Mouse (Mus musculus): Measurements from ENCODE around the gene Tgfbr3. TPM values are rescaled to one million over a fixed set of nuclear protein-coding genes. Genes with fewer than 3 reads are reported as not detected.

Tgfbr3 gene
- polyA plus RNA-seq, 1 experiment: 27.7 TPM

DNA sequence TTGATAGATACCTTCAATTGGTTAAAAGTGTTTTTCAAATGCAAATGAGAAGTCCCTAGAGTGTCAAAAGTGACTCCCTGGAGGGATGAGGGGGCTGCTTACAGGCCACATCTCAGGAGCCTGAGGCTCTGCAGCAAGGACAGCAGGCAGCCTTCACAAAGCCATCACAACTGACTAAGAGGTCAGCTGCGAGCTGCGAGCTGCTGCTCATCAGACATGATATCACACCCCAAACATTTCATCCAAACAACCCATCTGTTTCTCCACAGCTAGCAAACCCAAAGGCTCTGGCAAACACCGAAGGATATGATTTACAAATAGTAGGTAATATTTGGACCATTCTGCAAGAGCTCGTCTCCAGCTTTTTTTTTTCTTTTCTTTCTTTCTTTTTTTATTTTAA lies 112.6 kb downstream of the Tgfbr3 start:
- 66% methylated on average over 4 of the region's 4 CpGs for WGBS
- no peak for DNase-seq
- no peaks in the 10 kb centered on the region; the same call in 1 of the 2 replicates for H3K36me3 ChIP-seq (ENCODE audit: control insufficient read depth, insufficient read depth, low read length)
- TF ChIP-seq CTCF (conservative IDR thresholded peaks at IDR 0.05; ENCODE audit: insufficient read depth, insufficient read length, low read depth, low read length) (no peak), POLR2A (IDR thresholded peaks at IDR 0.05; ENCODE audit: low read depth, low read length) (no peak)
- H3K27ac ChIP-seq (ENCODE audit: insufficient read depth, low read depth, low read length): no peak overlapping the region
- H3K4me1 ChIP-seq (ENCODE audit: control insufficient read depth, insufficient read depth, low read length): no peaks in the 10 kb centered on the region
- no peaks in the 10 kb centered on the region for H3K27me3 ChIP-seq (replicated peaks; ENCODE audit: control insufficient read depth, insufficient read depth, low read length)
- H3K4me3 ChIP-seq (ENCODE audit: insufficient read depth, low read depth, low read length): no peak overlapping the region

DNA sequence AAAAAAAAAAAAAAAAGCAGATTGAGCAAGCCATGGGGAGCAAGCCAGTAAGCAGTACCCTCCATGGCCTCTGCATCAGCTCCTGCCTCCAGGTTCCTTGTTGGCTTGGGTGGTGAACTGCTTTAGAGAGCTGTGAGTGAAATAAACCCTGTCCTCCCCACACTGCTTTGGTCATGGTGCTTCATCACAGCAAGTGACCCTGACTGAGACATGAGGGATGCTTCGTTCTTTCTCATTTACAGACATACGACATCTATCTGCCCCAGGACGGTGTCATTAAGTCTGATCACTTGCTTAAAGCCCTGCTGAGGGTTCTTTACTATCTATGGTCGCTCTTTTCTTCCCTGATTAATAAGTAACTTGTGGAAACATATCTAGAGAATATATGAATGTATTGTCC lies 113.2 kb downstream of the Tgfbr3 start:
- Histone ChIP-seq H3K4me1 (ENCODE audit: control insufficient read depth, insufficient read depth, low read length) (no peaks in the 10 kb centered on the region), H3K27ac (ENCODE audit: insufficient read depth, low read depth, low read length) (no peak overlapping the region), H3K27me3 (replicated peaks; ENCODE audit: control insufficient read depth, insufficient read depth, low read length) (no peaks in the 10 kb centered on the region), H3K36me3 (ENCODE audit: control insufficient read depth, insufficient read depth, low read length) (no peaks in the 10 kb centered on the region; the same call in 1 of the 2 replicates), H3K4me3 (ENCODE audit: insufficient read depth, low read depth, low read length) (no peak overlapping the region)
- TF ChIP-seq POLR2A (IDR thresholded peaks at IDR 0.05; ENCODE audit: low read depth, low read length) (no peak), CTCF (conservative IDR thresholded peaks at IDR 0.05; ENCODE audit: insufficient read depth, insufficient read length, low read depth, low read length) (no peak)
- DNase-seq: no peak
- WGBS: 90% methylated on average over 4 of the region's 4 CpGs

DNA sequence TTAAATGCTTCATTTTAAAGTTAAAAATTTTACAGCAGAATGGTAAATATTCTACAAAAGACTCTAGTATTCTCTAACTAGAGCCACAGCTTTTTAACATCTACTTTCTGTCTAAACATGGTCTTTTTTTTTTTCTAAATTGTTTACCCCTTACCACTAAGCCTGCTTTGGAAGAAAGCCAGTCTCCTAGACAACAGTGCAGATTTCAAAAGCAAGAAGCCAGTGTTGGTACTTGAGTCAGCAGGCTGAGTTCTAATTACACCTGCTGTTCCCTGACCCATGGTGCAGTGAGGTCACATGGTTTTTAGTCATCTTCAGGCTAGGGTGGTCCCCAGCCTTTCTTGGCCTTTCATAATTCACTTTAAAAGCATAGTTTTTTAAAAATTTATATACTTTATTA lies 115.2 kb downstream of the Tgfbr3 start:
- Histone ChIP-seq H3K4me1 (ENCODE audit: control insufficient read depth, insufficient read depth, low read length) (peaks cover 4% of the 10 kb centered on the region; the same call in 1 of the 2 replicates), H3K27me3 (replicated peaks; ENCODE audit: control insufficient read depth, insufficient read depth, low read length) (no peaks in the 10 kb centered on the region), H3K36me3 (ENCODE audit: control insufficient read depth, insufficient read depth, low read length) (no peaks in the 10 kb centered on the region; the same call in 1 of the 2 replicates), H3K27ac (ENCODE audit: insufficient read depth, low read depth, low read length) (no peak overlapping the region), H3K4me3 (ENCODE audit: insufficient read depth, low read depth, low read length) (no peak overlapping the region)
- DNase-seq: no peak
- TF ChIP-seq CTCF (conservative IDR thresholded peaks at IDR 0.05; ENCODE audit: insufficient read depth, insufficient read length, low read depth, low read length) (no peak), POLR2A (IDR thresholded peaks at IDR 0.05; ENCODE audit: low read depth, low read length) (no peak)

DNA sequence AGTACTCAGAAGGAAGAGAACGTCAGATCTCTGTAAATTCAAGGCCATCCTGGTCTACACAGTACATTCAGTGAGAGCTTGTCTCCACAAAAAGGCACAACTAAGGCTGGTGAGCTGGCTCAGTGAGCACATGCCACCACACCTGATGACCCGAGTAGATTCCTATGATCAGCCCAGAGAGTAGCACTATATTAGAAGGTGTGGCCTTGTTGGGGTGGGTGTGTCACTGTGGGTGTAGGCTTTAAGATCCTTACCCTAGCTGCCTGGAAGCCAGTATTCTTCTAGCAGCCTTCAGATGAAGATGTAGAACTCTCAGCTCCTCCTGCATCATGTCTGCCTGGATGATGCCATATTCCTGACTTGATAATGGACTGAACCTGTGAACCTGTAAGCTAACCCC lies 115.9 kb downstream of the Tgfbr3 start:
- WGBS: 78% methylated on average over 2 of the region's 2 CpGs
- Histone ChIP-seq H3K4me3 (ENCODE audit: insufficient read depth, low read depth, low read length) (no peak overlapping the region), H3K27me3 (replicated peaks; ENCODE audit: control insufficient read depth, insufficient read depth, low read length) (no peaks in the 10 kb centered on the region), H3K4me1 (ENCODE audit: control insufficient read depth, insufficient read depth, low read length) (peaks cover 4% of the 10 kb centered on the region; the same call in 1 of the 2 replicates), H3K36me3 (ENCODE audit: control insufficient read depth, insufficient read depth, low read length) (no peaks in the 10 kb centered on the region; the same call in 1 of the 2 replicates), H3K27ac (ENCODE audit: insufficient read depth, low read depth, low read length) (no peak overlapping the region)
- TF ChIP-seq CTCF (conservative IDR thresholded peaks at IDR 0.05; ENCODE audit: insufficient read depth, insufficient read length, low read depth, low read length): no peak
- TF ChIP-seq POLR2A (IDR thresholded peaks at IDR 0.05; ENCODE audit: low read depth, low read length): no peak
- no peak for DNase-seq

DNA sequence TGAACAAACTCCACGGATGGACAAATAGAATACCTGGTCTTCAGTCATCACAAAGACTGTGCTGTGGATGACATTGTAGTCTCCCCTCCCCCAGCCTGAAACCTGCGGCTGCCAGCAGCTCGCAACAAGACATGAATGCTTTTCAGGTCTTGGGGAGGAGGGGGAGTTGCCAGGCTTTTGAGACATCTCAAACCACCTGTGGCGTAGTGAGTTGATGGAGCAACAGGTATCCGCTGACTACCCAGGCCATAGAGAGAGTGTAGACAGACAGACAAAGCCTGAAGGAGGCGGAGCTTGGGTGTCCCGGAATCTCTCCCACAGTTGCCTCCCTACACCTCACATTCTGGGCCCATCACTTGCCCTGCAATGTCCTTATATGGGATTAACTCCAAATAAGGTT lies 117.6 kb downstream of the Tgfbr3 start:
- H3K27ac ChIP-seq (ENCODE audit: insufficient read depth, low read depth, low read length): no peak overlapping the region
- H3K4me3 ChIP-seq (ENCODE audit: insufficient read depth, low read depth, low read length): no peak overlapping the region
- no peak for DNase-seq
- WGBS: 85% methylated on average over 7 of the region's 7 CpGs
- no peaks in the 10 kb centered on the region; the same call in 1 of the 2 replicates for H3K36me3 ChIP-seq (ENCODE audit: control insufficient read depth, insufficient read depth, low read length)
- H3K27me3 ChIP-seq (replicated peaks; ENCODE audit: control insufficient read depth, insufficient read depth, low read length): no peaks in the 10 kb centered on the region
- H3K4me1 ChIP-seq (ENCODE audit: control insufficient read depth, insufficient read depth, low read length): peaks cover 10% of the 10 kb centered on the region
- TF ChIP-seq CTCF (conservative IDR thresholded peaks at IDR 0.05; ENCODE audit: insufficient read depth, insufficient read length, low read depth, low read length) (no peak), POLR2A (IDR thresholded peaks at IDR 0.05; ENCODE audit: low read depth, low read length) (no peak)

DNA sequence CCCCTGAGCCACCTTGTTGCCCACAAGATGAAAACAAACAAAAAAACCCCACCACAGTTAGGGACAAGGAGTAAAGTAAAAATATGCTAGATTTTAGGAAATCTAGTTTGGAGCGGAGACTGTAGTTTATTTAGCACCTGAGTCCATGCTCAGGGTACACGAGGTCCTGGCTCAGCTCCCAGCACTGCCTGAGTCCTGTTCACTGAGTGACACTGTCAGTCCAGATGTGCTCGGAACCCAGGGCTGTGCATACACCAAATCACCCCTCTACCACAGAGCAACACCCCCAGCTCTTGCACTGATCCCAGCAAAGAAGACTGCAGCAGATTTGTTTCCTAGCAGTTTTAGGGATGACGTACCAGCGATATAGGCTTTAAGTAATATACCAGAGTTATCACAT lies 119.6 kb downstream of the Tgfbr3 start:
- WGBS: 69% methylated on average over 5 of the region's 5 CpGs
- DNase-seq: no peak
- TF ChIP-seq POLR2A (IDR thresholded peaks at IDR 0.05; ENCODE audit: low read depth, low read length): no peak
- no peak for TF ChIP-seq CTCF (conservative IDR thresholded peaks at IDR 0.05; ENCODE audit: insufficient read depth, insufficient read length, low read depth, low read length)
- Histone ChIP-seq H3K27me3 (replicated peaks; ENCODE audit: control insufficient read depth, insufficient read depth, low read length) (no peaks in the 10 kb centered on the region), H3K36me3 (ENCODE audit: control insufficient read depth, insufficient read depth, low read length) (no peaks in the 10 kb centered on the region), H3K4me3 (ENCODE audit: insufficient read depth, low read depth, low read length) (no peak overlapping the region), H3K27ac (ENCODE audit: insufficient read depth, low read depth, low read length) (no peak overlapping the region), H3K4me1 (ENCODE audit: control insufficient read depth, insufficient read depth, low read length) (peaks cover 14% of the 10 kb centered on the region)

DNA sequence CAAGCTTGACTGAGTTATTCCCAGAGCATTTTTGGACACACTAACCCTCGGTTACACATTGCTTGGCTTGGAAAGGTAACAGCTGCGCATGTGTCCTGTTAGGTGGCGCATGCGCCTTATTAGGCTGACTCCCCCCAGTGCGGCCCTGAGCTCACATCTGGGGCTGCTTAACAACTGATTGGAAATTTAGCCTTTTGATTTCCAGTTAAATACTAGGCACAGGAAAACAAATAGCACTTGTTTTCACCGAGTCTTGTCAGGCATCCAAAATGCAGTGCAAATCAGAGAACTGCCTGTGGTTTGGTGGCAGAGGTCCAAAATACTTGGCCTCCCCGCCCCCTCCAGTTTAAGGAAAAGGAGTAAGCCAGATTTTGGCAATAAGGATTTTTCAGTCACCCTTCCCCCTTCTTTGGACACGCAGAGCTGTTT lies 121.5 kb downstream of the Tgfbr3 start:
- Histone ChIP-seq H3K4me3 (ENCODE audit: insufficient read depth, low read depth, low read length) (0 out of 2 replicates have a peak overlapping the region, but pooled peaks have one; percentile 1), H3K27ac (ENCODE audit: insufficient read depth, low read depth, low read length) (peak overlapping the region; percentile 87; the same call in 1 of the 2 replicates), H3K27me3 (replicated peaks; ENCODE audit: control insufficient read depth, insufficient read depth, low read length) (no peaks in the 10 kb centered on the region), H3K4me1 (ENCODE audit: control insufficient read depth, insufficient read depth, low read length) (peaks cover 14% of the 10 kb centered on the region), H3K36me3 (ENCODE audit: control insufficient read depth, insufficient read depth, low read length) (no peaks in the 10 kb centered on the region)
- TF ChIP-seq CTCF (conservative IDR thresholded peaks at IDR 0.05; ENCODE audit: insufficient read depth, insufficient read length, low read depth, low read length): no peak
- WGBS: 9% methylated on average over 8 of the region's 8 CpGs
- DNase-seq: peak; percentile 95

Measured in kidney, adult 2 months (tissue).